Mouse (Mus musculus): Measurements from ENCODE around the gene Smap2. TPM values are rescaled to one million over a fixed set of nuclear protein-coding genes. Genes with fewer than 3 reads are reported as not detected.

Gene Smap2
- polyA plus RNA-seq, 1 experiment: 35.5 TPM

DNA sequence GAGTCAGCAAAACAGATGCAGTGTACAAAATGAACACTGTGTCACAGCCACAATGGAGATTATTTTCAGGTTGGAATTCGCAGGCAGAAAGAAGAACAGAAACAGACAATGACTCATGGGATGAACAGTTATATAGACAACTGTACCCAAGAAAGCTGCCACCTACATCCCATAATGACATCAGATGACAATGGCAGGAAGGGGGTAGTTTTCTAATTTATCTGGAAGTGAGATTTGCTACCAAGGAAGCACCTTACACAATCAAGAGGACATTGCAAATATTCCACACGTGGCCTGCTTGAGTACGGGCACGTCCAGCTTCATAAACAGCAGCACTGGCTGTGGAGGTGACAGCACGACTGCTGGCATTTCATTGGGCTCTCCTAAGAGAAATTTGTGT is 7.9 kb downstream of the Smap2 start:
- no peak overlapping the region for H3K4me3 ChIP-seq (ENCODE audit: insufficient read depth, low read length)
- no peak overlapping the region for H3K27ac ChIP-seq (ENCODE audit: insufficient read depth, low read length)
- peaks cover 16% of the 10 kb centered on the region for H3K4me1 ChIP-seq (ENCODE audit: control insufficient read depth, insufficient read depth, low read length)
- TF ChIP-seq POLR2A (IDR thresholded peaks at IDR 0.05; ENCODE audit: low read depth, low read length): no peak

GRCm38 (mm10) chr4:121008071-121008745 is 8.8 kb downstream of the Smap2 start:
- Histone ChIP-seq H3K27ac (ENCODE audit: insufficient read depth, low read length) (no peak overlapping the region), H3K4me1 (ENCODE audit: control insufficient read depth, insufficient read depth, low read length) (peaks cover 20% of the 10 kb centered on the region), H3K4me3 (ENCODE audit: insufficient read depth, low read length) (no peak overlapping the region)
- TF ChIP-seq POLR2A (IDR thresholded peaks at IDR 0.05; ENCODE audit: low read depth, low read length) (no peak), CTCF (IDR thresholded peaks at IDR 0.05; ENCODE audit: borderline replicate concordance, insufficient read depth, low read length) (no peak)

DNA sequence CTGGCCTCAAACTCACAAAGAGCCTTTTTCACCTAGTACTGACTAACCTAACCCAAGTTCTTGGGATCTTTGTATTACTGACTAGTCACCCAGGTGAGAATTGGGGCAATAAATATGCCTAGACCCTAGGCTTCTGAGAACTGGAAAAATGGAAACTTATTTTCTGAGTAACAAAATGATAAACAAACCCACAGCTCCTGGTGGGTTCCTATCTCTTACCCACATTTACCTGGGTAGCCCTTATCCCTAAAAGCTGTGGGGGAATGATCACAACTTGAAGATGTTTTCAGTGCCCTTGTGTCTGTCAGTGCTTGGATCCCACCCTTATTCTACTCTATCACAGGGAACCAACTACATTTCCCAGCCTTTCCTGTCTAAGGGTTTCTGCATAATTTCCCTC is 10.0 kb downstream of the Smap2 start:
- H3K4me3 ChIP-seq (ENCODE audit: insufficient read depth, low read length): no peak overlapping the region
- no peak for TF ChIP-seq POLR2A (IDR thresholded peaks at IDR 0.05; ENCODE audit: low read depth, low read length)
- no peak for TF ChIP-seq CTCF (IDR thresholded peaks at IDR 0.05; ENCODE audit: borderline replicate concordance, insufficient read depth, low read length)
- H3K4me1 ChIP-seq (ENCODE audit: control insufficient read depth, insufficient read depth, low read length): peaks cover 22% of the 10 kb centered on the region
- H3K27ac ChIP-seq (ENCODE audit: insufficient read depth, low read length): no peak overlapping the region

- Histone ChIP-seq H3K4me1 (ENCODE audit: control insufficient read depth, insufficient read depth, low read length) (peaks cover 16% of the 10 kb centered on the region), H3K4me3 (ENCODE audit: insufficient read depth, low read length) (no peak overlapping the region), H3K27ac (ENCODE audit: insufficient read depth, low read length) (no peak overlapping the region)
- TF ChIP-seq CTCF (IDR thresholded peaks at IDR 0.05; ENCODE audit: borderline replicate concordance, insufficient read depth, low read length) (no peak), POLR2A (IDR thresholded peaks at IDR 0.05; ENCODE audit: low read depth, low read length) (no peak)
Measured at GRCm38 (mm10) chr4:121004679-121005078, 12.4 kb downstream of the Smap2 start.

GRCm38 (mm10) chr4:121003611-121004091 is 13.4 kb downstream of the Smap2 start:
- Histone ChIP-seq H3K4me1 (ENCODE audit: control insufficient read depth, insufficient read depth, low read length) (peaks cover 14% of the 10 kb centered on the region), H3K27ac (ENCODE audit: insufficient read depth, low read length) (no peak overlapping the region), H3K4me3 (ENCODE audit: insufficient read depth, low read length) (no peak overlapping the region)
- TF ChIP-seq POLR2A (IDR thresholded peaks at IDR 0.05; ENCODE audit: low read depth, low read length) (no peak), CTCF (IDR thresholded peaks at IDR 0.05; ENCODE audit: borderline replicate concordance, insufficient read depth, low read length) (no peak)

GRCm38 (mm10) chr4:121002400-121003171 is 14.5 kb downstream of the Smap2 start:
- TF ChIP-seq CTCF (IDR thresholded peaks at IDR 0.05; ENCODE audit: borderline replicate concordance, insufficient read depth, low read length) (no peak), POLR2A (IDR thresholded peaks at IDR 0.05; ENCODE audit: low read depth, low read length) (no peak)
- H3K4me3 ChIP-seq (ENCODE audit: insufficient read depth, low read length): no peak overlapping the region
- peaks cover 11% of the 10 kb centered on the region for H3K4me1 ChIP-seq (ENCODE audit: control insufficient read depth, insufficient read depth, low read length)
- H3K27ac ChIP-seq (ENCODE audit: insufficient read depth, low read length): no peak overlapping the region

GRCm38 (mm10) chr4:121001659-121002058 is 15.4 kb downstream of the Smap2 start:
- Histone ChIP-seq H3K27ac (ENCODE audit: insufficient read depth, low read length) (no peak overlapping the region), H3K4me3 (ENCODE audit: insufficient read depth, low read length) (no peak overlapping the region), H3K4me1 (ENCODE audit: control insufficient read depth, insufficient read depth, low read length) (peaks cover 11% of the 10 kb centered on the region)
- no peak for TF ChIP-seq POLR2A (IDR thresholded peaks at IDR 0.05; ENCODE audit: low read depth, low read length)
- no peak for TF ChIP-seq CTCF (IDR thresholded peaks at IDR 0.05; ENCODE audit: borderline replicate concordance, insufficient read depth, low read length)

- TF ChIP-seq CTCF (IDR thresholded peaks at IDR 0.05; ENCODE audit: borderline replicate concordance, insufficient read depth, low read length): no peak
- TF ChIP-seq POLR2A (IDR thresholded peaks at IDR 0.05; ENCODE audit: low read depth, low read length): no peak
- no peak overlapping the region for H3K27ac ChIP-seq (ENCODE audit: insufficient read depth, low read length)
- H3K4me3 ChIP-seq (ENCODE audit: insufficient read depth, low read length): no peak overlapping the region
- H3K4me1 ChIP-seq (ENCODE audit: control insufficient read depth, insufficient read depth, low read length): peaks cover 11% of the 10 kb centered on the region
Measured at GRCm38 (mm10) chr4:121001042-121001441, 16.0 kb downstream of the Smap2 start.

DNA sequence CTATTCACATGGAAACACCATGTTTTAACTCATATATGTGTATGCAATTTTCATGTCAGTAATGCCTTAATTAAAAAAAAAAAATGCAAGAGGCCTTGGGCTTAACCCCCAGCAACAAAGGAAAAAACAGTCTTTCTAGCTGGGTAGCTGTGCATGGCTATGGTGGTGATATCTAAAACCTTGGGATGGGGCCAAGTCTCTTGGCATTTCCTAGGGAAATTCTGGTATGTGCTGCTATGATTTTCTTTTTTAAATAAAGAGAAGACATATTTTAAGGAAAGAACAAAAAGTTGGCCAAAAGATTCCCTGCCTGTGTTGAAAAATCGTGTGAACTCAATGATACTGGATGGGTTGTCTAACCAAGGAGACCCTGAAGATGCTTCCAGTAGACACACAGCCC is 21.1 kb downstream of the Smap2 start:
- no peaks in the 10 kb centered on the region; the same call in 1 of the 2 replicates for H3K4me1 ChIP-seq (ENCODE audit: control insufficient read depth, insufficient read depth, low read length)
- H3K4me3 ChIP-seq (ENCODE audit: insufficient read depth, low read length): no peak overlapping the region
- no peak overlapping the region for H3K27ac ChIP-seq (ENCODE audit: insufficient read depth, low read length)
- no peak for TF ChIP-seq POLR2A (IDR thresholded peaks at IDR 0.05; ENCODE audit: low read depth, low read length)
- no peak for TF ChIP-seq CTCF (IDR thresholded peaks at IDR 0.05; ENCODE audit: borderline replicate concordance, insufficient read depth, low read length)

DNA sequence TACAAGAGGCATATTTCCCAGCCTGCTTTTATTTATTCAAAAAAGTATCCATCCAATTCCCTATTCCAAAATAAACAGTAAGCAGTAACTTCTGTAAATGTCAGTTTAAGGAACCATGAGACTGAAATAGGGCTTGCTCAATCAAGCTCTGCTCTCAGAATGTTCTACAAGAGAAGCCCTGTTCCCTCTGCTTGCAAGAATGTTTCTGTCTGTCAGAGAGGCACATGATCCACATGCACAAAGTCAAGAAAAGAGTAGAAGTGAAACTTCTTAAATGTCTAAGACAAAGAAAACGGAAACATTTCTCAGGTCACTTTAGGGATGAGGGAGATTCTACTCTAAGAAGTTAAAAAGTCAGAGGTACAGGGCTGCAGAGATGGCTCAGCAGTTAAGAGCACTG is 24.0 kb downstream of the Smap2 start:
- no peak overlapping the region for H3K27ac ChIP-seq (ENCODE audit: insufficient read depth, low read length)
- no peak overlapping the region for H3K4me3 ChIP-seq (ENCODE audit: insufficient read depth, low read length)
- H3K4me1 ChIP-seq (ENCODE audit: control insufficient read depth, insufficient read depth, low read length): no peaks in the 10 kb centered on the region; the same call in 1 of the 2 replicates
- no peak for TF ChIP-seq POLR2A (IDR thresholded peaks at IDR 0.05; ENCODE audit: low read depth, low read length)
- no peak for TF ChIP-seq CTCF (IDR thresholded peaks at IDR 0.05; ENCODE audit: borderline replicate concordance, insufficient read depth, low read length)

Measured in embryonic fibroblast, embryonic 13.5 days (primary cell).